Mouse (Mus musculus): ENCODE results near the gene Wdr43.

DNA sequence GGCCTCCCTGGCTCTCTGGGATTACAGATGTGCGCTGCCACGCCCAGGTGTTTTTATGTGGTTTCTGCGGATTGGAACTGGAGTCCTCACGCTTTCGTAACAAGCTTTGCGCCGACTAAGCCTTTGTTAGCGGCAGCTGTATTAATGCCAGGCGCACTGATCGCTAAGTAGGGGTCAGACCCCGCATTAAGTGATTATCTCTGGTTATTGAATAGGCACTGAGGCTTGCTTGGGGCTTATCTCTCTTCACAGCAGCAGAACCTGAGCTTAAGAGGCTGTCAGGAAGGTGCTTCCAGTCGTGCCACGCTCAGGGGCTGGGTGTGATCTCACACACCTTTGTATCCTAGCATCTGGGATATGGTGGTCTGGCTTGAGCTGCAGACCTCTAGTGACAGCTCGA, 66.0 kb downstream of the Wdr43 start:
- TF ChIP-seq CTCF (IDR thresholded peaks at IDR 0.05; ENCODE audit: low read depth): no peak
- TF ChIP-seq EP300 (IDR thresholded peaks at IDR 0.05; ENCODE audit: low read depth): no peak
